Mouse (Mus musculus) olfactory bulb, adult 2 months (tissue): ENCODE measurements around the gene A730061H03Rik. TPM values are rescaled to one million over a fixed set of nuclear protein-coding genes. Genes with fewer than 3 reads are reported as not detected.

Experiments
- H3K27ac ChIP-seq: fragments of 200-500 bp; 2 replicates; pipeline ENCODE4 v1.5.1; 2012; ENCODE audit warnings: low read depth, low read length; ENCODE audit not compliant: insufficient read depth
- H3K4me1 ChIP-seq: fragments of 200-500 bp; 2 replicates; pipeline ENCODE4 v1.6.1; 2012; ENCODE audit warnings: low read length; ENCODE audit not compliant: control insufficient read depth, insufficient read depth
- H3K4me3 ChIP-seq: fragments of 200-500 bp; 2 replicates; pipeline ENCODE4 v1.5.1; 2012; ENCODE audit warnings: mild to moderate bottlenecking, low read depth, low read length, moderate library complexity; ENCODE audit not compliant: insufficient read depth
- CTCF ChIP-seq: fragments of 200-500 bp; IDR thresholded peaks from 2 replicates; pipeline ENCODE4 v1.5.1; 2012; ENCODE audit warnings: low read depth, mild to moderate bottlenecking, low read length, moderate library complexity; ENCODE audit not compliant: insufficient read depth
- POLR2A ChIP-seq: fragments of 200-500 bp; IDR thresholded peaks from 2 replicates; pipeline ENCODE4 v1.6.1; 2012; ENCODE audit warnings: mild to moderate bottlenecking, low read depth, low read length, moderate library complexity; ENCODE audit not compliant: insufficient read depth
- WGBS: fragments of 180-500 bp; shearing (Covaris S2); methylation state at CpG from one replicate; pipeline ENCODE4 v1.1.7; 2018; 5-methylcytosine and 5-hydroxymethylcytosine counted together
- polyA plus RNA-seq: library from polyadenylated mRNA; stranded (reverse); fragments of >200 nt; gene quantifications from 2 replicates; pipeline ENCODE4 v1.2.4, GENCODE M21; 2012; ENCODE audit warnings: low replicate concordance; ENCODE audit not compliant: missing spikeins, insufficient read depth, insufficient read length

A730061H03Rik gene
- polyA plus RNA-seq, 1 experiment: not detected

- no peak within 1 kb of the TSS for H3K4me3 ChIP-seq
- no peak within 1 kb of the TSS for H3K27ac ChIP-seq
- H3K4me1 ChIP-seq: peaks cover 8% of the 10 kb centered on the region
- no peak for TF ChIP-seq CTCF
- TF ChIP-seq POLR2A: no peak
- 77% methylated on average over 8 of the region's 8 CpGs for WGBS
Measured at GRCm38 (mm10) chr14:55575302-55575701, 15.1 kb upstream of the A730061H03Rik start, which contains the start of gene Fitm1. TSS of gene Fitm1 (plus strand) at chr14:55575617.

GRCm38 (mm10) chr14:55571760-55572159, 11.6 kb upstream of the A730061H03Rik start:
- peaks cover 2% of the 10 kb centered on the region; the same call in 1 of the 2 replicates for H3K4me1 ChIP-seq
- H3K27ac ChIP-seq: no peak overlapping the region
- H3K4me3 ChIP-seq: no peak overlapping the region
- TF ChIP-seq CTCF (no peak), POLR2A (no peak)

- H3K4me1 ChIP-seq: peaks cover under 1% of the 10 kb centered on the region; the same call in 1 of the 2 replicates
- 93% methylated on average over 2 of the region's 2 CpGs for WGBS
- no peak for TF ChIP-seq POLR2A
- TF ChIP-seq CTCF: no peak
- no peak overlapping the region for H3K27ac ChIP-seq
- no peak overlapping the region for H3K4me3 ChIP-seq
Measured at GRCm38 (mm10) chr14:55570588-55570987, 10.4 kb upstream of the A730061H03Rik start.

- WGBS: 93% methylated on average over 3 of the region's 3 CpGs
- Histone ChIP-seq H3K27ac (no peak overlapping the region), H3K4me1 (no peaks in the 10 kb centered on the region), H3K4me3 (no peak overlapping the region)
- TF ChIP-seq CTCF (no peak), POLR2A (no peak)
Measured at GRCm38 (mm10) chr14:55567496-55567895, 7.3 kb upstream of the A730061H03Rik start.

- Histone ChIP-seq H3K27ac (no peak overlapping the region), H3K4me1 (peaks cover 8% of the 10 kb centered on the region), H3K4me3 (no peak overlapping the region)
- WGBS: 88% methylated on average over 3 of the region's 3 CpGs
- TF ChIP-seq CTCF (no peak), POLR2A (no peak)
Measured at GRCm38 (mm10) chr14:55565748-55566147, 5.5 kb upstream of the A730061H03Rik start.

- Histone ChIP-seq H3K4me1 (peaks cover 8% of the 10 kb centered on the region), H3K27ac (no peak overlapping the region), H3K4me3 (no peak overlapping the region)
- no peak for TF ChIP-seq POLR2A
- WGBS: 89% methylated on average over 11 of the region's 11 CpGs
Measured at GRCm38 (mm10) chr14:55563249-55563648, 3.0 kb upstream of the A730061H03Rik start.

GRCm38 (mm10) chr14:55561860-55562259, 1.7 kb upstream of the A730061H03Rik start:
- TF ChIP-seq CTCF (no peak), POLR2A (no peak)
- 85% methylated on average over 10 of the region's 10 CpGs for WGBS
- Histone ChIP-seq H3K4me3 (no peak overlapping the region), H3K4me1 (peaks cover 8% of the 10 kb centered on the region), H3K27ac (no peak overlapping the region)

- H3K4me1 ChIP-seq: peaks cover 8% of the 10 kb centered on the region
- under 1% methylated on average over 27 of the region's 27 CpGs for WGBS
- no peak for TF ChIP-seq CTCF
- no peak; the same call in 1 of the 2 replicates for TF ChIP-seq POLR2A
- peak within 1 kb of the TSS; percentile 99 for H3K27ac ChIP-seq
- H3K4me3 ChIP-seq: peak within 1 kb of the TSS; percentile 76
Measured at GRCm38 (mm10) chr14:55559799-55560201, 406 bp downstream of the A730061H03Rik start, which contains the start of gene Dcaf11. TSS of gene Dcaf11 (plus strand) at chr14:55560006.

- WGBS: 47% methylated on average over 6 of the region's 6 CpGs
- Histone ChIP-seq H3K27ac (no peak overlapping the region), H3K4me1 (peaks cover 8% of the 10 kb centered on the region), H3K4me3 (no peak overlapping the region)
- no peak for TF ChIP-seq POLR2A
Measured at GRCm38 (mm10) chr14:55558740-55559448, 1.3 kb downstream of the A730061H03Rik start.

GRCm38 (mm10) chr14:55557587-55557986, 2.6 kb downstream of the A730061H03Rik start:
- no peak overlapping the region for H3K4me3 ChIP-seq
- no peak for TF ChIP-seq POLR2A
- TF ChIP-seq CTCF: no peak
- no peak overlapping the region for H3K27ac ChIP-seq
- peaks cover 8% of the 10 kb centered on the region for H3K4me1 ChIP-seq
- 93% methylated on average over 3 of the region's 3 CpGs for WGBS
